Mouse (Mus musculus) E14TG2a.4 (cell line): ENCODE data around the gene Celf5.

ENCODE experiments used
- CTCF ChIP-seq: conservative IDR thresholded peaks from 2 replicates; pipeline ENCODE4 v1.5.1; 2014; ENCODE audit warnings: low read length
- POU5F1 ChIP-seq: IDR thresholded peaks from 2 replicates; pipeline ENCODE4 v1.6.1; 2014; ENCODE audit warnings: low read length, borderline replicate concordance

GRCm38 (mm10) chr10:81466066-81466465, 16.4 kb downstream of the Celf5 start:
- TF ChIP-seq CTCF (no peak), POU5F1 (no peak)
